Mouse (Mus musculus): Measurements from ENCODE around the gene Gas6. TPM values are rescaled to one million over a fixed set of nuclear protein-coding genes. Genes with fewer than 3 reads are reported as not detected.
A peak's percentile ranks its signal among the peaks of the same experiment; 100 is the strongest.

Gene Gas6
- polyA plus RNA-seq, 1 experiment from 2014 or later: 43.5 TPM

DNA sequence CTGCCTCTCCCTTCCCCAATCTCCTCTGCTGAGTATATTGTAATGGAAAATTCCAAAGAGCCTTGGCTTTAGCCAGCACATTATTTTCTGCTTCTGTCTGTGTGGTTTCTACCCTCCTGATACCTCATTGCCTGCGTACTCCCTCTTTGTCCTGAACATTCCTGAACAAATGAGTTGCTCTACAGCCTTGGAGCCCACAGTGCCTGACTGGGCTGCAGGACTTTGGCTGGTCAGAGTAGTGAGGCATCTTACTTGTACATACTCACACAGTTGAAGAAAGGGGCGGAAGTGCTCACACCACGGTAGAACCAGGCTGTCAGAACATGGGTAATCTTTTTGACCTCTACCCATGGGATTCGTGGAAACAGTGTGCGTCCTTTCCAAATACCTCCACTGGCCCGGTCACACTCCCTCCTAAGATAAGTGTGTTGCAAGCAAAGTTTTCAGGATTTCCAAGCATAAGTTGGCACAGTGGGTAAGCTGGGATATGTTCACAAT is 23.0 kb upstream of the Gas6 start:
- H3K36me3 ChIP-seq (ENCODE audit: insufficient read depth): no peaks in the 10 kb centered on the region

DNA sequence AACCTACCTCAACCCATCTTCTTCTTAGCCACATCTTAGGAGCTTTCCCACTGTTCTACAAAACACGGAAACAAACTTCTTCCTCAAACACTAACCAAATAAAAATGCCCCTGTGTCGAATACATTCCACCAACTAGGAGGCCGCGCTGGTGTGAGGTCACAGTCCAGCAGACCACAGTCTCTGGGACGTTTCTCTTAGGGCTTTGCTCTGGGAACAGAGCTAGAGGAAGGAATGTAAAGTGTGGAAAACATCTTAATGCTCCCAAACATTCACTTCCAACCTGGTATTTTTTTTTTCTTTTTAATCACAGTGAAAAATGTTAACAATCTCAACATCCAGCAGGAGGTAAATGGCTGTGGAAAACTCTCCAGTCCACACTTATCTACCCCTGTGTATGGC is 22.4 kb upstream of the Gas6 start:
- H3K4me1 ChIP-seq (ENCODE audit: insufficient read depth): peaks cover 23% of the 10 kb centered on the region
- no peaks in the 10 kb centered on the region for H3K27me3 ChIP-seq (ENCODE audit: insufficient read depth, low read length)
- TF ChIP-seq CTCF (IDR thresholded peaks at IDR 0.05; ENCODE audit: low read depth): no peak
- H3K4me3 ChIP-seq (ENCODE audit: low read depth, low read length): no peak overlapping the region
- DNase-seq (no peak), ATAC-seq (ENCODE audit: insufficient read depth) (no peak)
- H3K4me2 ChIP-seq: no peak overlapping the region
- H3K9me3 ChIP-seq (ENCODE audit: low read depth, low read length): no peaks in the 10 kb centered on the region
- no peak overlapping the region for H3K9ac ChIP-seq
- 74% methylated on average over 5 of the region's 5 CpGs for WGBS
- H3K36me3 ChIP-seq (ENCODE audit: insufficient read depth): no peaks in the 10 kb centered on the region
- peak overlapping the region; percentile 9; the same call in 1 of the 2 replicates for H3K27ac ChIP-seq (ENCODE audit: low read depth)

More for the DNA sequence above, 23.0 kb upstream of the Gas6 start:
- Histone ChIP-seq H3K4me3 (ENCODE audit: low read depth, low read length) (no peak overlapping the region), H3K9me3 (ENCODE audit: low read depth, low read length) (no peaks in the 10 kb centered on the region), H3K9ac (no peak overlapping the region), H3K27ac (ENCODE audit: low read depth) (no peak overlapping the region), H3K4me2 (no peak overlapping the region), H3K27me3 (ENCODE audit: insufficient read depth, low read length) (no peaks in the 10 kb centered on the region), H3K4me1 (ENCODE audit: insufficient read depth) (peaks cover 23% of the 10 kb centered on the region)
- ATAC-seq (ENCODE audit: insufficient read depth) (no peak), DNase-seq (no peak)
- TF ChIP-seq CTCF (IDR thresholded peaks at IDR 0.05; ENCODE audit: low read depth): no peak
- 87% methylated on average over 6 of the region's 6 CpGs for WGBS

DNA sequence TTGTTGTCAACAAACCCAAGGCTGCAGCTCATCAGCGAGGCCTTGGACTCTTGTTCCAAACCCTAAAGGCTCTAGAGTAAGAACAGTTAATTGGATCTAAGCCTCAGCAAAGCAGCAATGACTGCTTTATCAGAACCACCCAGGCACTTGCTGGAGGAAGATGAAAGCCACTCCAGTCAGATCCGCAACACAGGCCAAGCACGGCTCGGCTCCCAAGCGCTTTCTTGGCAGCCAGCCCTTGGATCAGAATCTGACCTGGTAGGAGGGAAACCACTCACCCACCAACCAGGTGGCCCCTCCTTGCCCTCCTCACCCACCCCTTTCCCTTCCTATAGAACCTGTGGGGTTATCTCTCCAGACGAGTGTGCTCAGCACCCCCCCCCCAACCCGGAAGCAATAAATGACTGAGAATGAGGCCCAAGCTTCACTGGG is 21.7 kb upstream of the Gas6 start:
- ATAC-seq (ENCODE audit: insufficient read depth) (peak; percentile 66), DNase-seq (peak; percentile 83)
- Histone ChIP-seq H3K9ac (no peak overlapping the region), H3K9me3 (ENCODE audit: low read depth, low read length) (no peaks in the 10 kb centered on the region), H3K27ac (ENCODE audit: low read depth) (peak overlapping the region; percentile 9; the same call in 1 of the 2 replicates), H3K27me3 (ENCODE audit: insufficient read depth, low read length) (no peaks in the 10 kb centered on the region), H3K4me1 (ENCODE audit: insufficient read depth) (peaks cover 20% of the 10 kb centered on the region), H3K4me3 (ENCODE audit: low read depth, low read length) (no peak overlapping the region), H3K36me3 (ENCODE audit: insufficient read depth) (no peaks in the 10 kb centered on the region), H3K4me2 (no peak overlapping the region)
- TF ChIP-seq CTCF (IDR thresholded peaks at IDR 0.05; ENCODE audit: low read depth): no peak
- 42% methylated on average over 7 of the region's 7 CpGs for WGBS

DNA sequence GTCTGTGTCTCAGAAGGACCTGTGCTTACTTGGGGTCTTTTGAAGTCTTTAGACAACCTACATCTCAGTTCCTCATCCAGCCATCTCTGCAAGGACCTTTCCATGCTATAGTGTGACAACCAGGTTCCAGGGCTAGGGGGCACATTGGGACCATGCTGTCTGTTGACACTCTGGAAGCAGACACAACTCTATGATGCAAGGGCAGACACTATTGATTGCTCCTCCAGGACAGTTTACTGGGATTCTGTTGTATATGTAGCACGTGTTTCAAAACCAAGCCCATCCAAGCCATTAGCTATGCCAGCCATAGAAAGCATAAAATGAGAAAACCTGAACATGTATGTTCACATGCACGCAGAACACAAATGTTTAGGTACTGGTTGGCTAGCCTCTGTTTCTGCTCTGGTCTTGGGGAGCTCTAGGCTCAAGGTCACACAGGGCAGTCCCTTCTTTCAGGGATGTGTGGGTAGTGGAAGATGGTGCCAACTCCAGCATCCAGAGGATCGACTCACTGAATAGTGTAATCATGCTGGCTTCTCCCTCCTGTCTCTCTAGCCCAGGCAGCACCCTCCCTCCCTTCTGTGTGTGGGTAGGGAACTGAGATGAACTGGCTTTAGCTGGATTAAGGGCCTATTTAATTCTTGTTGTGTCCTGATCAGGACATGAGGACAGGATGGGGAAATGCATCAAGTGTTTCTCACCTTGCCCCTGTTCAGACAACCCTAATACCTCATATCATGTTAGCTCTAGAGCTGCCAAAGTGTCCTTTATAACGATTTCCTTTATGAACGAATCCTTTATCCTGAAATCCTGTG is 19.5 kb upstream of the Gas6 start:
- peaks cover 13% of the 10 kb centered on the region for H3K4me1 ChIP-seq (ENCODE audit: insufficient read depth)
- no peak for TF ChIP-seq CTCF (IDR thresholded peaks at IDR 0.05; ENCODE audit: low read depth)
- no peak overlapping the region for H3K4me3 ChIP-seq (ENCODE audit: low read depth, low read length)
- no peaks in the 10 kb centered on the region for H3K36me3 ChIP-seq (ENCODE audit: insufficient read depth)
- H3K9me3 ChIP-seq (ENCODE audit: low read depth, low read length): no peaks in the 10 kb centered on the region
- no peaks in the 10 kb centered on the region for H3K27me3 ChIP-seq (ENCODE audit: insufficient read depth, low read length)
- ATAC-seq (ENCODE audit: insufficient read depth) (no peak), DNase-seq (no peak)
- WGBS: 75% methylated on average over 5 of the region's 5 CpGs
- no peak overlapping the region for H3K9ac ChIP-seq
- no peak overlapping the region for H3K4me2 ChIP-seq
- H3K27ac ChIP-seq (ENCODE audit: low read depth): no peak overlapping the region

DNA sequence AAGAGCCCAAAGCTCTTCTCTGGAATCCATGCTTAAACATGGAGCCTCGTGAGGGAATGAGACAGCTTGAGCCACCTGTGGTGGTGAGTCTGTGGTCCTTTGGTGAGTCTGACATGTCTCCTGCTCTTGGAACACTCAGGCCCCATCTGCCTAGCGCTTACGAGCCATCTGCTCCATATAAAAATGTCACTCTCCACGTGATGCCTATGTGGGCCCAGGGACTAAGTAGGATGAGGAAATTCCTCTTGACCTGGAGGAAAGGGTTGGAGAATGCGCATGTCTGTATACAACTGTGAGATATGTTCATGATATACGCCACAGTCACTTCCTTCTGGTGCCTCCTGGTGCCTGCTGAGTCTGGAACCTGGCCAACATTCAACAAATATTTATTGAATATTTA is 18.4 kb upstream of the Gas6 start:
- Histone ChIP-seq H3K27me3 (ENCODE audit: insufficient read depth, low read length) (no peaks in the 10 kb centered on the region), H3K4me1 (ENCODE audit: insufficient read depth) (peaks cover 13% of the 10 kb centered on the region), H3K27ac (ENCODE audit: low read depth) (no peak overlapping the region), H3K9ac (no peak overlapping the region), H3K4me3 (ENCODE audit: low read depth, low read length) (no peak overlapping the region), H3K4me2 (no peak overlapping the region), H3K9me3 (ENCODE audit: low read depth, low read length) (no peaks in the 10 kb centered on the region), H3K36me3 (ENCODE audit: insufficient read depth) (no peaks in the 10 kb centered on the region)
- TF ChIP-seq CTCF (IDR thresholded peaks at IDR 0.05; ENCODE audit: low read depth): no peak
- 29% methylated on average over 6 of the region's 6 CpGs for WGBS
- peak; percentile 68 for DNase-seq
- peak; percentile 57; the same call in 1 of the 2 replicates for ATAC-seq (ENCODE audit: insufficient read depth)

DNA sequence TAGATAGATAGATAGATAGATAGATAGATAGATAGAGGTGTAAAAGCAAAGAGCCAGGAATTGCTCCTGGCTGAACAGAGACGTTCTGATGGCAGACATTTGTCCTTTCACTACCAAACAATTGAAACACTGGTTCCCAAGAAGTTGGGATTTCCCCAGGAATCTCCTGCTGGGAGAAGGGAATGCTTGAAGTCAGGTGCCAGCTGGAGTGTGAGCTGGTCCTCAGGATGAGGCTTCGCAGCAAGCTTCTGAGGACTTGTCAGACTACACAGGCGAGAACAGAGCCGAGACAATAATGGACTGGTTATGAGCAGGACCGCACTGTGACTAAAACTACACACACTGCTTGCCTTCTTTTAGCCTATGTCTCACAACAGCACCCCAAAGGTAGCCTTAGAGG is 17.7 kb upstream of the Gas6 start:
- Histone ChIP-seq H3K27ac (ENCODE audit: low read depth) (no peak overlapping the region), H3K4me3 (ENCODE audit: low read depth, low read length) (no peak overlapping the region), H3K36me3 (ENCODE audit: insufficient read depth) (no peaks in the 10 kb centered on the region), H3K27me3 (ENCODE audit: insufficient read depth, low read length) (no peaks in the 10 kb centered on the region), H3K9me3 (ENCODE audit: low read depth, low read length) (no peaks in the 10 kb centered on the region), H3K4me2 (no peak overlapping the region), H3K4me1 (ENCODE audit: insufficient read depth) (peaks cover 13% of the 10 kb centered on the region), H3K9ac (no peak overlapping the region)
- ATAC-seq (ENCODE audit: insufficient read depth) (no peak), DNase-seq (no peak)
- 69% methylated on average over 5 of the region's 5 CpGs for WGBS
- no peak for TF ChIP-seq CTCF (IDR thresholded peaks at IDR 0.05; ENCODE audit: low read depth)

DNA sequence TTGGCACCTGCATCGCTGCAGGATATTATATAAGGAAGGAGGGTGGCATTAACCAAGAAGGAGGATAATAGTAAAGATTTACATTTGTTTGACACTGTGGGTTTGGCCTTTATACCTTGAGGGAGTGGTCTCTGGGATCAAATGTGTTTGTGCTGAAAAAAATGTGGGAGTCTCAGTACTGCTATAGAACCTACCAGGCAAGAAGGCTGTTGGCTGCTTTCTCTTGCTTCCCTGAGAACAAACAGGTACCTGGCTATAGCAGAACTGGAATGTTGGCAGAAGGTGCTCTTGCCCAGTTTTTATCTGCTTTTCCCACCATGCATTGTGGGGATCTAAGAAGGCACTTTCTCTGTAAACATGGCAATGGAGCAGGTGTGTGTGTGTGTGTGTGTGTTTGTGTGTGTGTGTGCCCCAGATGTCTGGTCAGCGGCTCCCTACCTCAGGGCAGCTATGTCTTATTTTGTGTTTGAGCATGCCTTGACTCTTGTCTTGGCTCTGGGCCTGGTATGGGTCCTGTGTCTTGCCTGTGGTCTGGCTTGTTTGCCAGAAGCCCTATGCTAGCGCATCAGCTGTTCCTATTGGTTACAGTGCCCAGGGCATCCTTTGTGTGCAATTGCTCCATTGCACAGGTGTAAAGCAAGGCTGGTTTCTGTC is 13.1 kb upstream of the Gas6 start:
- no peak overlapping the region for H3K4me3 ChIP-seq (ENCODE audit: low read depth, low read length)
- WGBS: 63% methylated on average over 3 of the region's 3 CpGs
- DNase-seq (no peak), ATAC-seq (ENCODE audit: insufficient read depth) (peak; percentile 47; the same call in 1 of the 2 replicates)
- H3K27ac ChIP-seq (ENCODE audit: low read depth): no peak overlapping the region
- peaks cover 3% of the 10 kb centered on the region; the same call in 1 of the 2 replicates for H3K4me1 ChIP-seq (ENCODE audit: insufficient read depth)
- no peaks in the 10 kb centered on the region for H3K9me3 ChIP-seq (ENCODE audit: low read depth, low read length)
- H3K9ac ChIP-seq: no peak overlapping the region
- no peaks in the 10 kb centered on the region for H3K27me3 ChIP-seq (ENCODE audit: insufficient read depth, low read length)
- H3K36me3 ChIP-seq (ENCODE audit: insufficient read depth): no peaks in the 10 kb centered on the region
- TF ChIP-seq CTCF (IDR thresholded peaks at IDR 0.05; ENCODE audit: low read depth): no peak
- no peak overlapping the region for H3K4me2 ChIP-seq

Data from lung, embryonic 14.5 days (tissue).